Mouse (Mus musculus): ENCODE measurements around the gene Utp14b. TPM values are rescaled to one million over a fixed set of nuclear protein-coding genes. Genes with fewer than 3 reads are reported as not detected.

Gene Utp14b
- polyA plus RNA-seq, 1 experiment from 2014 or later: 4.5 TPM

Other genes starting within 250 kb of the Utp14b start
- 158 and 168 TPM in 2 replicates for gene Farsb, start 169.1 kb upstream of the Utp14b start, polyA plus RNA-seq (2014; fragmentation: Nextera tagmentation; extraction: Ambion mirVana)
- gene Mogat1, start 147.0 kb upstream of the Utp14b start, polyA plus RNA-seq (2014; fragmentation: Nextera tagmentation; extraction: Ambion mirVana): 0.72 TPM in 1 of 2 replicates, not detected in the other
- 0.81 and 1.2 TPM in 2 replicates for gene BC035947, start 145.9 kb upstream of the Utp14b start, polyA plus RNA-seq (2014; fragmentation: Nextera tagmentation; extraction: Ambion mirVana)
- 61.3 and 105 TPM in 2 replicates for gene Acsl3, start 213 bp upstream of the Utp14b start, polyA plus RNA-seq (2014; fragmentation: Nextera tagmentation; extraction: Ambion mirVana)
- gene Kcne4, start 158.7 kb downstream of the Utp14b start, polyA plus RNA-seq (2014; fragmentation: Nextera tagmentation; extraction: Ambion mirVana): 0.63 and 1.5 TPM in 2 replicates